Mouse (Mus musculus): ENCODE results near the gene Gen1. TPM values are rescaled to one million over a fixed set of nuclear protein-coding genes. Genes with fewer than 3 reads are reported as not detected.

The Gen1 gene
- polyA plus RNA-seq, 1 experiment = 23.9 TPM

DNA sequence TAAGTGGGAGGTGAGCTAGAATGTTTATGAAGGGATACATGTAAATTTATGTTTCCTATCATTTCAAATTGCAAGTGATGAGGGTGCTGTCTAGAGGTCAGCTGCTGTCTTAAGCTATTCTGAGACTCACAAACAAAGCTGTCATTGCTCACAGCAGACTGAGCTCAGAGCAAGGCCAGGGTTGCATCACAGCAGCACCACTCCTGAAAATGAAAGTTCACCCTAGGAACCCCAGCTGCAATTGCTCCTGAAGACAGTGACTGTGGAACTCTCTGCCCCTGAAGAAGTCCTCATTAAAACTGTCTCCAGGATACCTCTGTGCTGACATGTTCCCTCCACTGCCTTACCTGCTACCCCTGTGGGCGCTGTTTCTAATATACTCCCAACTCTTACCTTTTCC, 70.6 kb downstream of the Gen1 start:
- H3K9me3 ChIP-seq (replicated peaks; ENCODE audit: control insufficient read depth, insufficient read depth, low read length, poor library complexity, severe bottlenecking) = no peaks in the 10 kb centered on the region
- TF ChIP-seq CTCF (IDR thresholded peaks at IDR 0.05; ENCODE audit: low read depth, low read length) (no peak), EP300 (IDR thresholded peaks at IDR 0.05; ENCODE audit: insufficient read depth, low read depth, low read length) (no peak), POLR2A (IDR thresholded peaks at IDR 0.05; ENCODE audit: insufficient read depth, low read length) (no peak)

More for the DNA sequence above, 70.6 kb downstream of the Gen1 start:
- peaks cover 1% of the 10 kb centered on the region for H3K4me1 ChIP-seq (ENCODE audit: control insufficient read depth, insufficient read depth, low read length)
- no peak overlapping the region for H3K27ac ChIP-seq (ENCODE audit: insufficient read depth, low read length)
- H3K27me3 ChIP-seq (ENCODE audit: control insufficient read depth, insufficient read depth, low read length, poor library complexity, severe bottlenecking) = no peaks in the 10 kb centered on the region
- no peak overlapping the region for H3K9ac ChIP-seq (ENCODE audit: low read depth, poor library complexity, severe bottlenecking)
- H3K36me3 ChIP-seq (ENCODE audit: control insufficient read depth, insufficient read depth, low read length, poor library complexity, severe bottlenecking) = no peaks in the 10 kb centered on the region
- H3K4me3 ChIP-seq (ENCODE audit: low read depth, low read length) = no peak overlapping the region

Other genes starting within 250 kb of the Gen1 start
- gene Kcns3, start 114.7 kb downstream of the Gen1 start, polyA plus RNA-seq (2011; ENCODE audit: insufficient read depth, insufficient read length, low read depth, missing spikeins) = 1.4 and 1.6 TPM in 2 replicates
- gene Msgn1, start 56.8 kb downstream of the Gen1 start, polyA plus RNA-seq (2011; ENCODE audit: insufficient read depth, insufficient read length, low read depth, missing spikeins) = not detected in 2 replicates
- gene Smc6, start 85 bp upstream of the Gen1 start, polyA plus RNA-seq (2011; ENCODE audit: insufficient read depth, insufficient read length, low read depth, missing spikeins) = 86.8 and 107 TPM in 2 replicates
- gene Vsnl1, start 170.8 kb upstream of the Gen1 start, polyA plus RNA-seq (2011; ENCODE audit: insufficient read depth, insufficient read length, low read depth, missing spikeins) = 0.36 TPM in 1 of 2 replicates, not detected in the other
- gene Rad51ap2, start 190.3 kb upstream of the Gen1 start, polyA plus RNA-seq (2011; ENCODE audit: insufficient read depth, insufficient read length, low read depth, missing spikeins) = not detected in 2 replicates

Measured in ES-Bruce4 (cell line).